Mouse (Mus musculus) forebrain, embryonic 14.5 days (tissue): ENCODE data around the gene Xylt1. TPM values are rescaled to one million over a fixed set of nuclear protein-coding genes. Genes with fewer than 3 reads are reported as not detected.

Experiments used
- ATAC-seq: fragments of 200-750 bp; cut with Nextera tagmentation; 2 replicates; pipeline ENCODE4 v1.8.0; 2017; ENCODE audit warnings: mild to moderate bottlenecking, moderate library complexity
- DNase-seq: peaks from one replicate; pipeline ENCODE4 v3.0.0-alpha.2; 2015; ENCODE audit warnings: low spot score
- H3K27ac ChIP-seq: fragments of 300-500 bp; sonication (generic); 2 replicates; pipeline ENCODE4 v1.5.1; 2014; ENCODE audit warnings: low read depth, mild to moderate bottlenecking, control low read depth, low read length, moderate library complexity
- H3K27me3 ChIP-seq: fragments of 300-500 bp; sonication (generic); replicated peaks from 2 replicates; pipeline ENCODE4 v1.6.1; 2014; ENCODE audit warnings: low read length, control low read depth, mixed read lengths; ENCODE audit not compliant: control insufficient read depth, insufficient read depth
- H3K36me3 ChIP-seq: fragments of 300-500 bp; sonication (generic); 2 replicates; pipeline ENCODE4 v1.6.1; 2014; ENCODE audit warnings: low read length, control low read depth; ENCODE audit not compliant: control insufficient read depth, insufficient read depth
- H3K4me1 ChIP-seq: fragments of 300-500 bp; sonication (generic); 2 replicates; pipeline ENCODE4 v1.6.1; 2014; ENCODE audit warnings: antibody characterized with exemption, low read length, control low read depth; ENCODE audit not compliant: control insufficient read depth, insufficient read depth
- H3K4me2 ChIP-seq: fragments of 300-500 bp; sonication (generic); 2 replicates; pipeline ENCODE4 v1.6.1; 2014; ENCODE audit warnings: mild to moderate bottlenecking, control low read depth, low read length
- H3K4me3 ChIP-seq: fragments of 300-500 bp; sonication (generic); 2 replicates; pipeline ENCODE4 v1.5.1; 2014; ENCODE audit warnings: low read depth, low read length, control low read depth
- H3K9ac ChIP-seq: fragments of 300-500 bp; sonication (generic); 2 replicates; pipeline ENCODE4 v1.6.1; 2014; ENCODE audit warnings: mild to moderate bottlenecking, low read length, control low read depth, moderate library complexity
- H3K9me3 ChIP-seq: fragments of 300-500 bp; sonication (generic); replicated peaks from 2 replicates; pipeline ENCODE4 v1.6.1; 2016; ENCODE audit warnings: low read length, control low read depth, mixed read lengths; ENCODE audit not compliant: control insufficient read depth
- WGBS: fragments of 180-500 bp; shearing (Covaris S2); extraction: QIAGEN DNeasy Blood & Tissue Kit; methylation state at CpG from one replicate; pipeline ENCODE4 v1.1.7; 2014; 5-methylcytosine and 5-hydroxymethylcytosine counted together
- polyA plus RNA-seq: library from polyadenylated mRNA; unstranded; fragments of >200 nt; fragmentation: Nextera tagmentation; extraction: Ambion mirVana; gene quantifications from 2 replicates; pipeline ENCODE4 v1.2.1, GENCODE M21; 2014

The Xylt1 gene
- 1.5 and 2.2 TPM in 2 replicates for polyA plus RNA-seq

GRCm38 (mm10) chr7:117380418-117381187 is at the start of gene Xylt1:
Xylt1 (plus strand) TSS chr7:117380979.
- DNase-seq (peak; percentile 86), ATAC-seq (peak; percentile 87)
- Histone ChIP-seq H3K27ac (peak within 1 kb of the TSS; percentile 83), H3K9me3 (no peaks in the 10 kb centered on the region), H3K36me3 (no peaks in the 10 kb centered on the region), H3K27me3 (0 out of 2 replicates have a peak, but pooled peaks cover 2% of the 10 kb centered on the region), H3K4me1 (peaks cover 22% of the 10 kb centered on the region), H3K4me3 (peak within 1 kb of the TSS; percentile 79), H3K9ac (peak within 1 kb of the TSS; percentile 85), H3K4me2 (peak within 1 kb of the TSS; percentile 88)
- WGBS, result under 1% methylated on average over 63 of the region's 69 CpGs

DNA sequence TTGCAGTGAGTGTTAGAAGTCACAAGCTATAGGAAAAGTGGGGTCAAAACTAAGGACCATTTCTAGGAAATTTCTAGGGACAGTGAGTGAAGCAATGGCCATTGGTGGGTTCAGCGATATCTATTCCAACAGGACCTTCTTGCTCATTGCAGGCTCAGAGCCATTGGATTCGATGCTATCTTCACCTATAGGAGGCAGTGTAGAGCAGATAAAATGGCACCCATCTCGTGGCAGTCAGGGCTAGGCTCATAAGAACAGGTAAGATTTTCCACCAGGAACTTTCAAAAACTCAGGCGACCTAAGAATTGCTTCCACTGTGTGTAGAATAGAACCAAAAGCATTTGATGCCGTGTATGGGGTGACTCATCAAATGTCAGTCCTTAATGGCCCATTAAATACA is 46.8 kb upstream of the Xylt1 start:
- Histone ChIP-seq H3K9me3 (no peaks in the 10 kb centered on the region), H3K27me3 (no peaks in the 10 kb centered on the region), H3K9ac (no peak overlapping the region), H3K27ac (no peak overlapping the region), H3K4me2 (no peak overlapping the region), H3K4me1 (no peaks in the 10 kb centered on the region), H3K4me3 (no peak overlapping the region), H3K36me3 (no peaks in the 10 kb centered on the region)
- no peak for ATAC-seq
- no peak for DNase-seq
- 84% methylated on average over 5 of the region's 5 CpGs for WGBS

DNA sequence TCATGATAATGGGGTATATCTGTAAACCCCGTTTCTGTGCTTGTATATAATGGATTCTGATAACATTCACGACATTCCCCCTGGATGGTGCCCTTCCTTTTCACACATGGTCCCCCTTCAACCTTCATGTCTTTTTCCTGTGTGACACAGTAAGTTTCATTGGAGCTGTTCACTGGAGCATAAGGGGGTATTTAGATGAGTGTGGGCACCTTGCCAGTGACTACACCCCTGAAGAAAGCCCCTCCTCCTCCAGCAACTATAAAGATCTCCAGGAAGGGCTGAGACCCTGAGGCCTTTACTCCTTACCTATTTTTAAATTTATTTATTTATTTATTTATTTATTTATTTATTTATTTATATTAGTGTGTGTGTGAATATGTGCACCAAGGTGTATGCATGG is 24.5 kb upstream of the Xylt1 start:
- no peak overlapping the region for H3K9ac ChIP-seq
- no peak overlapping the region for H3K27ac ChIP-seq
- 24% methylated on average over 2 of the region's 2 CpGs for WGBS
- no peak overlapping the region for H3K4me3 ChIP-seq
- H3K27me3 ChIP-seq, result no peaks in the 10 kb centered on the region
- no peaks in the 10 kb centered on the region; the same call in 1 of the 2 replicates for H3K4me1 ChIP-seq
- no peaks in the 10 kb centered on the region for H3K9me3 ChIP-seq
- H3K4me2 ChIP-seq, result no peak overlapping the region
- ATAC-seq (no peak), DNase-seq (peak; percentile 55)
- H3K36me3 ChIP-seq, result no peaks in the 10 kb centered on the region

GRCm38 (mm10) chr7:117357425-117358194 is 23.2 kb upstream of the Xylt1 start:
- DNase-seq, result no peak
- WGBS, result 73% methylated on average over 6 of the region's 6 CpGs
- no peaks in the 10 kb centered on the region for H3K9me3 ChIP-seq

GRCm38 (mm10) chr7:117361281-117361680 is 19.5 kb upstream of the Xylt1 start:
- Histone ChIP-seq H3K36me3 (no peaks in the 10 kb centered on the region), H3K27me3 (no peaks in the 10 kb centered on the region), H3K4me2 (no peak overlapping the region), H3K9me3 (no peaks in the 10 kb centered on the region), H3K27ac (no peak overlapping the region), H3K9ac (no peak overlapping the region), H3K4me1 (no peaks in the 10 kb centered on the region), H3K4me3 (no peak overlapping the region)
- WGBS, result 89% methylated on average over 2 of the region's 2 CpGs
- DNase-seq (no peak), ATAC-seq (no peak)

More at GRCm38 (mm10) chr7:117357425-117358194, 23.2 kb upstream of the Xylt1 start:
- H3K9ac ChIP-seq, result no peak overlapping the region
- H3K4me2 ChIP-seq, result no peak overlapping the region
- no peaks in the 10 kb centered on the region; the same call in 1 of the 2 replicates for H3K4me1 ChIP-seq
- H3K36me3 ChIP-seq, result no peaks in the 10 kb centered on the region
- no peaks in the 10 kb centered on the region for H3K27me3 ChIP-seq
- H3K27ac ChIP-seq, result no peak overlapping the region
- no peak overlapping the region for H3K4me3 ChIP-seq
- ATAC-seq, result no peak

DNA sequence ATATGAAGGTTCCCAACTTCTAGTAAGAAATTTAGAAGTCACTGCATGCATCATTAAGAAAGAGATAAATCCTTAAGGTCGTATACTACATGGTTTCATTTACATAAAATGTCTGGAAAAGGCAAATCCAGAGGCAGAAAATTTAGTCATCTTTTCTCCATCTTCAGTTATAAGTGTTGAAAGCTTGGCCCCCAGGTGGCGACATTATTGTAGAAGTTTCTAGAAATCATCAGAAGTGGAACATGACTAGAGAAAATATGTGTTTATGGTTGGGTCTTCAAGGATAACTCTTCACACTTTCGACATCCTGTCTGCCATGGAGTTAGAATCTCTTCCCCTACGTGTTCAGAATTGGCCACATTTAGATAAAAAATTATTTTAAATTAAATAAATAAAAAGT is 18.3 kb upstream of the Xylt1 start:
- DNase-seq, result no peak

DNA sequence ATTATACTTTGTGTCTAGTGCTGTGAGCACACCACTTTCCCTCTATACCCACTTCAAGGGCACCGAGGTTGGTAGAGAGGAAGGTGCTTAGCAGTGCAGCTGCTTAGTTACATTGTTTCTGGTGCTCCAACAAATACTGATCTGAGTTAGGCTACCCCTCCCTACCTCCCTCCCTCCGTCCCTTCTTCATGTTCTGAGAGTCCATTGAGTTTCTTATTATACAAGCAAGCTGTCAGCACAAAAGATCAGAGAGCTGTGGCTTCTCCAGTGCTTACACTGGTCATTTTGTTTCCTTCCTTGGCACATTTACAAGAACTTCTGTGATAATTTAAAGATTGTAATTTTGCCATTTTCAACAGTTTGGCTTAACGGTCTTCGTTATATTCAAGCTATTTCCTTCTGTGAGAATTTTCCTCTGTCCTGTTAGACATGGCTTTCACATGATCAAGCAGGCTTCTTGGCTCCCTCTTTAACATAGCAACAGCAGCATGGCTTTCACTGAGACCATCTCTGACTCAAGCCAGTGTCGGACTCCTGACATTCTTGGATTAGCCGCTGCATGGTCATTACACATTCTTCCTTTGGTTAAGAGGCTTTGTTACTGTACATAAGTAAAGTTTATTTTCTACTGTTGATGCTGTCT is 12.0 kb upstream of the Xylt1 start:
- 25% methylated on average over 6 of the region's 6 CpGs for WGBS
- ATAC-seq (no peak), DNase-seq (no peak)
- no peaks in the 10 kb centered on the region for H3K27me3 ChIP-seq
- no peaks in the 10 kb centered on the region for H3K36me3 ChIP-seq
- H3K4me1 ChIP-seq, result 0 out of 2 replicates have a peak, but pooled peaks cover 2% of the 10 kb centered on the region
- no peaks in the 10 kb centered on the region for H3K9me3 ChIP-seq
- no peak overlapping the region for H3K27ac ChIP-seq
- no peak overlapping the region for H3K4me2 ChIP-seq
- H3K4me3 ChIP-seq, result no peak overlapping the region
- no peak overlapping the region for H3K9ac ChIP-seq

More for the DNA sequence above, 18.3 kb upstream of the Xylt1 start:
- Histone ChIP-seq H3K4me3 (no peak overlapping the region), H3K4me1 (no peaks in the 10 kb centered on the region), H3K27ac (no peak overlapping the region), H3K9ac (no peak overlapping the region), H3K36me3 (no peaks in the 10 kb centered on the region), H3K27me3 (no peaks in the 10 kb centered on the region), H3K9me3 (no peaks in the 10 kb centered on the region), H3K4me2 (no peak overlapping the region)
- no peak for ATAC-seq
- WGBS, result 90% methylated on average over 4 of the region's 4 CpGs

DNA sequence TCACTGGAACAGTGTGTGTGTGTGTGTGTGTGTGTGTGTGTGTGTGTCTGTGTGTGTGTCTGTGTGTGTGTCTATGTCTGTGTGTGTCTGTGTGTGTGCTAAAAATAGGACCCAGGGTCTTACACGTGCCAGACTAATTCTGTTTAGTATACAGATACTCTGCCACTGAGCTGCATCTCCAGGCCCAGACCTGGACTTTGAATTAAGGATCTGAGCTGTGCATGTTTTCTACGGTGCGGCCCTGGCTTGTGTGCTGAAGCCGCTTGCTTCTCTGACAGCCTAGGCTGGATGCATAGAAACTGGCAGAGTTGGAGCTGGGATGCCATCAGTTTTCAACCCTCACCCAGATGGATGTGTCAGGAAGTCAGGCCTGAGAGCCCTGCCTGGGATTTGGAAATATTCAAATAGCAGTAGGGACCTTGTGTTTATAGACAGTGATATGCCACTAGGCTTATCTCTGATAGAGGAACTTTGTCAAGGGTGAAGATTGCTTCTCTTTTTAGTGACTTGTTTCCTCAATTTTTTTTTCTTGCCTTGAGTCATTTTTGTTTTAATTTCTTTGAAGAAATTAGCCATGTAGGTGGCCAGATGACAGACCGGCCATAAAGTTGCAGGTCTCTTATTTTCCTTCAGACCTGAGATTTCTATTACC is 11.4 kb upstream of the Xylt1 start:
- Histone ChIP-seq H3K4me3 (no peak overlapping the region), H3K27me3 (no peaks in the 10 kb centered on the region), H3K9me3 (no peaks in the 10 kb centered on the region), H3K4me1 (0 out of 2 replicates have a peak, but pooled peaks cover 2% of the 10 kb centered on the region), H3K27ac (no peak overlapping the region), H3K4me2 (no peak overlapping the region), H3K36me3 (no peaks in the 10 kb centered on the region), H3K9ac (no peak overlapping the region)
- 78% methylated on average over 5 of the region's 5 CpGs for WGBS
- ATAC-seq (no peak), DNase-seq (no peak)
